Mouse (Mus musculus) embryonic facial prominence, embryonic 11.5 days (tissue): ENCODE results near the gene Ubxn1. TPM values are rescaled to one million over a fixed set of nuclear protein-coding genes. Genes with fewer than 3 reads are reported as not detected.

Experiments used
- ATAC-seq: fragments of 200-750 bp; cut with Nextera tagmentation; replicated peaks from 2 replicates; pipeline ENCODE4 v1.8.0; 2017; ENCODE audit warnings: low read depth; ENCODE audit not compliant: insufficient number of reproducible peaks, low FRiP score, low TSS enrichment
- DNase-seq: peaks from one replicate; pipeline ENCODE4 v3.0.0-alpha.2; 2015; ENCODE audit warnings: low spot score
- H3K27ac ChIP-seq: fragments of 300-500 bp; sonication (generic); replicated peaks from 2 replicates; pipeline ENCODE4 v1.5.1; 2014; ENCODE audit warnings: mild to moderate bottlenecking, low read depth, low read length, control low read depth
- H3K27me3 ChIP-seq: fragments of 300-500 bp; sonication (generic); 2 replicates; pipeline ENCODE4 v1.6.1; 2014; ENCODE audit warnings: mild to moderate bottlenecking, low read length, moderate library complexity, mixed read lengths; ENCODE audit not compliant: control insufficient read depth, insufficient read depth
- H3K36me3 ChIP-seq: fragments of 300-500 bp; sonication (generic); replicated peaks from 2 replicates; pipeline ENCODE4 v1.6.1; 2014; ENCODE audit warnings: low read depth, mild to moderate bottlenecking, low read length, moderate library complexity, mixed read lengths; ENCODE audit not compliant: control insufficient read depth, insufficient read depth
- H3K4me1 ChIP-seq: fragments of 300-500 bp; sonication (generic); 2 replicates; pipeline ENCODE4 v1.6.1; 2014; ENCODE audit warnings: low read length, mixed read lengths; ENCODE audit not compliant: control insufficient read depth, insufficient read depth
- H3K4me2 ChIP-seq: fragments of 300-500 bp; sonication (generic); 2 replicates; pipeline ENCODE4 v1.6.1; 2014; ENCODE audit warnings: low read depth, mild to moderate bottlenecking, control low read depth, low read length, moderate library complexity
- H3K4me3 ChIP-seq: fragments of 300-500 bp; sonication (generic); 2 replicates; pipeline ENCODE4 v1.5.1; 2014; ENCODE audit warnings: low read depth, low read length, control low read depth
- H3K9ac ChIP-seq: fragments of 300-500 bp; sonication (generic); replicated peaks from 2 replicates; pipeline ENCODE4 v1.6.1; 2014; ENCODE audit warnings: mild to moderate bottlenecking, control low read depth, low read length
- H3K9me3 ChIP-seq: fragments of 300-500 bp; sonication (generic); replicated peaks from 2 replicates; pipeline ENCODE4 v1.6.1; 2016; ENCODE audit warnings: mild to moderate bottlenecking, low read length, inconsistent platforms, mixed read lengths; ENCODE audit not compliant: control insufficient read depth
- WGBS: fragments of 180-500 bp; shearing (Covaris S2); extraction: QIAGEN DNeasy Blood & Tissue Kit; methylation state at CpG from one replicate; pipeline ENCODE4 v1.1.7; 2014; 5-methylcytosine and 5-hydroxymethylcytosine counted together
- microRNA-seq: library from miRNA; unstranded; fragments of <30 nt; microRNA quantifications from one replicate; pipeline ENCODE4, GENCODE M21; 2016; ENCODE audit warnings: borderline number of aligned reads
- polyA plus RNA-seq: library from polyadenylated mRNA; unstranded; fragments of >200 nt; fragmentation: Nextera tagmentation; extraction: Ambion mirVana; gene quantifications from 2 replicates; pipeline ENCODE4 v1.2.1, GENCODE M21; 2014

The Ubxn1 gene
- polyA plus RNA-seq, 1 experiment from 2014 or later, result 189 TPM

DNA sequence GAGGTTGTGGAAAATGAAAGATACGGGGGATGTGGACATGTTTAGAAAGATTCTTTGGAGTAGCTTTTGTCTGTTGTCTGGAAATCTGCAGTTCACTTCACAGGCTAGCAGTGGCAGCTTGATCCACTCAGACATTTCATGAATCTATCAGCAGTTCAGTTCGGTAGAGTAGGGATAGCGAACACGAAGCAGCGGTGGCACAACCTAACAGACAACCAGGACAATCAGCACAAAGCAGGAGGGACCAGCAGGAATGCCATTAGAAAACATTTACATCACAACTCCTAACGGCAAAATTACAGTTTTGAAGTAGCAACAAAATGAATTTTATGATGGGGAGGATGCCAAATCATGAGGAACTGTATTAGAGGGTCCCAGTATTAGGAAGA lies 48.4 kb downstream of the Ubxn1 start:
- DNase-seq (no peak), ATAC-seq (no peak)
- H3K4me3 ChIP-seq, result peak overlapping the region; percentile 76
- H3K4me2 ChIP-seq, result peak overlapping the region; percentile 52
- H3K9ac ChIP-seq, result peak overlapping the region; percentile 81; the same call in 1 of the 2 replicates
- peaks cover 12% of the 10 kb centered on the region for H3K36me3 ChIP-seq
- no peaks in the 10 kb centered on the region for H3K4me1 ChIP-seq
- WGBS, result 64% methylated on average over 6 of the region's 6 CpGs
- no peaks in the 10 kb centered on the region for H3K9me3 ChIP-seq
- no peak overlapping the region for H3K27ac ChIP-seq
- no peaks in the 10 kb centered on the region for H3K27me3 ChIP-seq

DNA sequence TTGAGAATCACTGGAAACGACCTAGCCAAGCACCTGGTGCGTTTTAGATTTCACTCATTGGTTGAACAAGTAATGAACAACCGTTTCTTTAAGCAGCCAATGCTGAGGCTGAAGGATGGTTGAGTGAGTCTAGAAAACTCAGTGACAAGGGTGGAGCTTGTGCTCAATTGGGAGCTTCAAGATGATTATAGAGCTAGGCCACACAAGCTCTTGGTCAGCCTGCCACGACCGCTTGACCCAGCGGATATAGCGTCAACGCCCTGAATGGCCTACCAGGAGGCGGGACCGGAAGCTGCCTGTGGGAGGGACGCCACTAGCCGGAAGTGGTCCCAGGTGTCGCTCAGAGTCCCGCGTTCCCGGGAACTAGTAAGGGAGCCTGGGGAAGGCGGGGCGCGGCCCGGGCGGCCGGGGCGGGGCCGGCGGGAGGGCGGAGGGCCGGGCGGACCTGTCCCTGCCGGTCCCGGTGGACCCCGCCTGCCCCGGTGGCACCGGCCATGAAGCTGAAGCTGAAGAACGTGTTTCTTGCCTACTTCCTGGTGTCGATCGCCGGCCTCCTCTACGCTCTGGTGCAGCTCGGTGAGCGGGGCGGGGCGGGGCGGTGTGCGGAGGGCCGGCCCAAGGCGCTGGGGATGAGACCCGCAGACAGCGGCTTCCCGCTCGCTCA lies 48.9 kb downstream of the Ubxn1 start, which contains the start of gene B3gat3:
Gene B3gat3 (plus strand): TSS at position 302 of the 664 bp plus-strand sequence.
- H3K36me3 ChIP-seq, result peaks cover 8% of the 10 kb centered on the region; the same call in 1 of the 2 replicates
- H3K4me2 ChIP-seq, result peak within 1 kb of the TSS; percentile 52
- no peaks in the 10 kb centered on the region for H3K9me3 ChIP-seq
- H3K27me3 ChIP-seq, result no peaks in the 10 kb centered on the region
- H3K9ac ChIP-seq, result peak within 1 kb of the TSS; percentile 81
- peak within 1 kb of the TSS; percentile 78 for H3K27ac ChIP-seq
- H3K4me1 ChIP-seq, result no peaks in the 10 kb centered on the region
- DNase-seq, result peak; percentile 96
- peak within 1 kb of the TSS; percentile 76 for H3K4me3 ChIP-seq
- WGBS, result 3% methylated on average over 47 of the region's 50 CpGs
- peak; percentile 96 for ATAC-seq

DNA sequence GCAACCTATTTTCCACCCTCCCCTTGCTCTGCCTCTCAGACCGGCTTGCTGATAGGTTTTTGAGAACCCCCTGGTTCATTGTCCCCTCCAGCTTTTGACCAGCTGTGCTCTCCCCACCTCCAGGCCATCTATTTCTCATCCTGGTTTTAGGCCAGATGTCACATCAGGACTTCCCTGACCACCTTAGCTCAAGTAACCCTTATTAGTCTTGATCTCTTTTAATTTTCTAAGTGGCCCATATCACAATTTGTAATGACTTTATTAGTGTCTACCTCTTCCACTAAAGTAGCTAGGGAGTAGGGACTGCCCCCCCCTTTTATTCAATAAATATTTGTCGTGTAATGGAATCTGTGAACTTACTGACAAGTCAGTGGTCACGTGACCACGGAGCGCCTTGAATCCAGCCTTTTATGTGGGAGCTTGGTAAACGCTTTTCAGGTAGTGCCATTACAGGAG lies 49.6 kb downstream of the Ubxn1 start:
- ATAC-seq, result no peak
- no peaks in the 10 kb centered on the region for H3K4me1 ChIP-seq
- H3K4me2 ChIP-seq, result peak overlapping the region; percentile 52
- peak overlapping the region; percentile 81 for H3K9ac ChIP-seq
- H3K27me3 ChIP-seq, result no peaks in the 10 kb centered on the region
- DNase-seq, result peak; percentile 75
- 2% methylated on average over 6 of the region's 6 CpGs for WGBS
- H3K4me3 ChIP-seq, result peak overlapping the region; percentile 76
- H3K9me3 ChIP-seq, result no peaks in the 10 kb centered on the region
- peaks cover 7% of the 10 kb centered on the region; the same call in 1 of the 2 replicates for H3K36me3 ChIP-seq
- peak overlapping the region; percentile 78 for H3K27ac ChIP-seq

DNA sequence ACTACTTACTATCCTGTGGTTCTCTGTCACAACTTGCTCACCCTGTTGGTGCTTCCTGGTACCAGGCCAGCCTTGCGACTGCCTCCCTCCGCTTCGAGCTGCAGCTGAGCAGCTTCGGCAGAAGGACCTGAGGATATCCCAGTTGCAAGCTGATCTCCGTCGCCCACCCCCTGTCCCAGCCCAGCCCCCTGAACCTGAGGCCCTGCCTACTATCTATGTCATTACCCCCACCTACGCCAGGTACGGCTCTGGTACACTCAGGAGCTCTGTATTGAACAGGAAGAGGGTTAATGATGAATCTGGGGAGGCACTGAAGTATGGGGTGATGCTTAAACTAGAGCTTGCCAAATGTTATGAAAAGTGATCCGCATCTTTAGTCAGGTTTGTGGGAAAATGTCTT lies 50.4 kb downstream of the Ubxn1 start:
- Histone ChIP-seq H3K9me3 (no peaks in the 10 kb centered on the region), H3K4me2 (peak overlapping the region; percentile 15; the same call in 1 of the 2 replicates), H3K4me1 (no peaks in the 10 kb centered on the region), H3K27ac (no peak overlapping the region), H3K36me3 (peaks cover 2% of the 10 kb centered on the region; the same call in 1 of the 2 replicates), H3K27me3 (no peaks in the 10 kb centered on the region), H3K4me3 (peak overlapping the region; percentile 76; the same call in 1 of the 2 replicates), H3K9ac (no peak overlapping the region)
- DNase-seq, result no peak
- 54% methylated on average over 9 of the region's 9 CpGs for WGBS
- no peak for ATAC-seq

Small RNA genes lying within 50 kb of the gene (microRNA-seq; reads per million reads assigned to microRNA genes)
- not detected for gene Mir5136

Other genes starting within 250 kb of the Ubxn1 start
- 0.06 and 0.08 TPM in 2 replicates for gene Chrm1, start 207.7 kb upstream of the Ubxn1 start, polyA plus RNA-seq
- 120 and 125 TPM in 2 replicates for gene Slc3a2, start 148.1 kb upstream of the Ubxn1 start, polyA plus RNA-seq
- 91.0 and 92.3 TPM in 2 replicates for gene Wdr74, start 135.7 kb upstream of the Ubxn1 start, polyA plus RNA-seq
- gene 1700092M07Rik, start 130.8 kb upstream of the Ubxn1 start, polyA plus RNA-seq, result 1.1 and 1.8 TPM in 2 replicates
- 107 and 110 TPM in 2 replicates for gene Stx5a, start 130.1 kb upstream of the Ubxn1 start, polyA plus RNA-seq
- 230 and 238 TPM in 2 replicates for gene Nxf1, start 114.4 kb upstream of the Ubxn1 start, polyA plus RNA-seq
- gene Tmem223, start 100.5 kb upstream of the Ubxn1 start, polyA plus RNA-seq, result 191 and 197 TPM in 2 replicates
- 44.8 and 51.2 TPM in 2 replicates for gene Tmem179b, start 97.0 kb upstream of the Ubxn1 start, polyA plus RNA-seq
- 19.0 and 19.9 TPM in 2 replicates for gene Taf6l, start 85.1 kb upstream of the Ubxn1 start, polyA plus RNA-seq
- 199 and 202 TPM in 2 replicates for gene Polr2g, start 72.9 kb upstream of the Ubxn1 start, polyA plus RNA-seq
- 6.0 and 8.0 TPM in 2 replicates for gene Zbtb3, start 68.9 kb upstream of the Ubxn1 start, polyA plus RNA-seq
- gene Ttc9c, start 52.2 kb upstream of the Ubxn1 start, polyA plus RNA-seq, result 63.0 and 68.7 TPM in 2 replicates
- 6.7 and 6.8 TPM in 2 replicates for gene Hnrnpul2, start 51.5 kb upstream of the Ubxn1 start, polyA plus RNA-seq
- not detected in 2 replicates for gene AC129217.1, start 41.7 kb upstream of the Ubxn1 start, polyA plus RNA-seq
- gene Bscl2, start 34.0 kb upstream of the Ubxn1 start, polyA plus RNA-seq, result 29.9 and 39.1 TPM in 2 replicates
- 39.8 and 44.8 TPM in 2 replicates for gene Gng3, start 32.3 kb upstream of the Ubxn1 start, polyA plus RNA-seq
- gene Lrrn4cl, start 20.7 kb upstream of the Ubxn1 start, polyA plus RNA-seq, result 0.10 and 0.49 TPM in 2 replicates
- gene Uqcc3, start 9.4 kb downstream of the Ubxn1 start, polyA plus RNA-seq, result 56.1 and 62.0 TPM in 2 replicates
- gene Lbhd1, start 12.2 kb downstream of the Ubxn1 start, polyA plus RNA-seq, result 116 and 122 TPM in 2 replicates
- gene Gm49403, start 12.4 kb downstream of the Ubxn1 start, polyA plus RNA-seq, result not detected in 2 replicates
- 111 and 126 TPM in 2 replicates for gene 1810009A15Rik, start 17.4 kb downstream of the Ubxn1 start, polyA plus RNA-seq
- gene Gm49416, start 17.4 kb downstream of the Ubxn1 start, polyA plus RNA-seq, result 0.34 TPM in 1 of 2 replicates, not detected in the other
- 30.5 and 34.6 TPM in 2 replicates for gene Ints5, start 21.5 kb downstream of the Ubxn1 start, polyA plus RNA-seq
- 97.4 and 114 TPM in 2 replicates for gene Ganab, start 26.6 kb downstream of the Ubxn1 start, polyA plus RNA-seq
- 32.0 and 32.8 TPM in 2 replicates for gene B3gat3, start 48.9 kb downstream of the Ubxn1 start, polyA plus RNA-seq
- 0.72 and 0.81 TPM in 2 replicates for gene Rom1, start 57.9 kb downstream of the Ubxn1 start, polyA plus RNA-seq
- 8.4 and 9.0 TPM in 2 replicates for gene Eml3, start 58.1 kb downstream of the Ubxn1 start, polyA plus RNA-seq
- 57.5 and 57.6 TPM in 2 replicates for gene Mta2, start 70.4 kb downstream of the Ubxn1 start, polyA plus RNA-seq
- gene Tut1, start 82.4 kb downstream of the Ubxn1 start, polyA plus RNA-seq, result 25.5 and 28.0 TPM in 2 replicates
- gene Eef1g, start 95.5 kb downstream of the Ubxn1 start, polyA plus RNA-seq, result 535 and 538 TPM in 2 replicates
- 10.6 and 11.5 TPM in 2 replicates for gene Ahnak, start 117.8 kb downstream of the Ubxn1 start, polyA plus RNA-seq
- not detected in 2 replicates for gene Scgb1a1, start 216.5 kb downstream of the Ubxn1 start, polyA plus RNA-seq